Mouse (Mus musculus): ENCODE data around the gene Slc25a38. TPM values are rescaled to one million over a fixed set of nuclear protein-coding genes. Genes with fewer than 3 reads are reported as not detected.

Slc25a38 gene
- polyA plus RNA-seq, 1 experiment from 2014 or later = 48.6 TPM

DNA sequence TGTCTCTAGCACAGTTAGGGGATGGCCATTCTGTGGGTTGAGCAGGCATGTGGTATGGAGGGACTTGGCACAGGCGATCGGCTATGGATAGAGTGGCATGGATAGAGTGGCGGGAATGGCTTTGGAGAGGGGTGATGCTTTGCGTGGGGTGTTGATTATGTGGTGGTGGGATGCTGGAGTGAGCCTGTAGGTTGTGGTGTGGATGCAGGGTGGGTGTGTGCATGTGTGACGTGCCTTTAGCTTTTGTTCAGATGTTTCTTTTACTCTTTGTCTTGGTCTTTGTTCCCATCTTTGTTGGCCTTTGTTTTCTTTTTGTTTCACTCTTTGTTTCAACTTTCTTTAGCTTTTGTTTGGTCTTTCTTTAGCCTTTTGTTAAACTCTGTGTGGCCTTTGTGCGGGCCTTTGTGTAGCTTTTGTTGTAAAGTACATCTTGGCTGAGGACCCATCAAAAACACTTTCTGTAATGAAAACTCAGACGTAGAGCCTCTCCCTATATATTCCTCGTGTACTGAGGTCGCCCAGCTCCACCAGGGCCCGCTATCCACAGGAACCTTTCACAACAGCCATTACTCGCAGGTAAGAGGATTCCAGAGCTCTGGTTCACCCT, 39.2 kb downstream of the Slc25a38 start, which contains the start of gene Mobp:
Gene Mobp, plus strand, starts transcription at position 486 of the 607 bp plus-strand sequence.
- H3K4me1 ChIP-seq (ENCODE audit: control insufficient read depth, insufficient read depth, low read depth, low read length) = no peaks in the 10 kb centered on the region
- H3K27ac ChIP-seq (ENCODE audit: low read depth, low read length) = no peak within 1 kb of the TSS
- no peak for ATAC-seq
- WGBS = 33% methylated on average over 11 of the region's 11 CpGs
- no peak within 1 kb of the TSS for H3K4me3 ChIP-seq (ENCODE audit: low read length)
- H3K9me3 ChIP-seq (ENCODE audit: control insufficient read depth, low read length) = no peaks in the 10 kb centered on the region
- no peaks in the 10 kb centered on the region for H3K36me3 ChIP-seq (ENCODE audit: control insufficient read depth, insufficient read depth, low read length)
- no peak within 1 kb of the TSS for H3K4me2 ChIP-seq (ENCODE audit: low read length)
- no peak within 1 kb of the TSS for H3K9ac ChIP-seq (ENCODE audit: low read depth, low read length)
- H3K27me3 ChIP-seq (replicated peaks; ENCODE audit: control insufficient read depth, insufficient read depth, low read length) = no peaks in the 10 kb centered on the region

- no peak overlapping the region for H3K4me2 ChIP-seq (ENCODE audit: low read length)
- H3K27me3 ChIP-seq (replicated peaks; ENCODE audit: control insufficient read depth, insufficient read depth, low read length) = no peaks in the 10 kb centered on the region
- H3K4me3 ChIP-seq (ENCODE audit: low read length) = no peak overlapping the region
- 78% methylated on average over 5 of the region's 5 CpGs for WGBS
- H3K4me1 ChIP-seq (ENCODE audit: control insufficient read depth, insufficient read depth, low read depth, low read length) = no peaks in the 10 kb centered on the region
- no peaks in the 10 kb centered on the region for H3K36me3 ChIP-seq (ENCODE audit: control insufficient read depth, insufficient read depth, low read length)
- no peak overlapping the region for H3K9ac ChIP-seq (ENCODE audit: low read depth, low read length)
- no peak for ATAC-seq
- no peaks in the 10 kb centered on the region for H3K9me3 ChIP-seq (ENCODE audit: control insufficient read depth, low read length)
- H3K27ac ChIP-seq (ENCODE audit: low read depth, low read length) = no peak overlapping the region
Measured at GRCm38 (mm10) chr9:120151152-120151551, 41.0 kb downstream of the Slc25a38 start.

DNA sequence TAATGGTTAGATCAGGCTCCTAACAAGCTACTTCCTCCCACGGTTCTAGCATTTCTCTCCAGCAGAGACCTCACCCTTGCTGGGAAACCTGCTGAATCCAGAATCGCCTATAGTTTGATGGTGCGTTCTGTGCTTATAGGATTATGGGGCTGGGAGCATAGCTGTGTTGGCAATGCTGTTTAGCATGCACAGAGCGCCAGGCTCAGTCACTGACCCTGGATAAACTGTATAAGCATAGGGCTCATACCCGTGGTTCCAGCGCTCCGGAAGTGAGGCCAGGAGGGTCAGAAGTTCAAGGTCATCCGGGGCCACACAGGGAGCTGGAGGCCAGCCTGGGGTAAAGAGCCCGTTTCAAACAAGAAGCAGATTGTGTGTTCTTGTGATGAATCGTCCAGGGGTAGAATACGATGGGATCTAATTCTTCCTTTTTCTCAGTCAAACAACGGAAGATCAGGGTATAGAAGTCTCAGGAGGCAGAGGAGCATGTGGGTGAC, 41.8 kb downstream of the Slc25a38 start:
- WGBS = 77% methylated on average over 12 of the region's 12 CpGs
- ATAC-seq = no peak
- Histone ChIP-seq H3K4me3 (ENCODE audit: low read length) (no peak overlapping the region), H3K4me2 (ENCODE audit: low read length) (no peak overlapping the region), H3K36me3 (ENCODE audit: control insufficient read depth, insufficient read depth, low read length) (no peaks in the 10 kb centered on the region), H3K27me3 (replicated peaks; ENCODE audit: control insufficient read depth, insufficient read depth, low read length) (no peaks in the 10 kb centered on the region), H3K9me3 (ENCODE audit: control insufficient read depth, low read length) (no peaks in the 10 kb centered on the region), H3K4me1 (ENCODE audit: control insufficient read depth, insufficient read depth, low read depth, low read length) (no peaks in the 10 kb centered on the region), H3K27ac (ENCODE audit: low read depth, low read length) (no peak overlapping the region), H3K9ac (ENCODE audit: low read depth, low read length) (no peak overlapping the region)

DNA sequence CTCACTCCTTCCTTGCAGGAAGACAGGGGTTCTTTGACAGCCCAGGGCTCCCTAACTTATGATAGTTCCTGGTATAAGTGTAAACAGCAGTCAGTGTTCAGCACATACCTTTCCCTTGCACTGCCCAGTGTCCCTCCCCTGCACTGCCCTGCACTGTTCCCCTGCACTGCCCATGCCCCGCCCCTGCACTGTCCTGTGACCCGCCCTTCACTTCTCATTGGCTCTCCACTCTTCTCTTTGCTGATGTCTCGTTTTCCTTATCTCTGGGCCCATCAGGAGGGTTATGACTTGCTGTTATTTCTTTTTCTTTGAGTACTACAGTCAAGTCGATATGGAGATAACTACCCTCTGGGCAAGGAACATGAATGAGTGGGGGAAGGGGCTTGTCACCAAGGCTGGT, 47.9 kb downstream of the Slc25a38 start:
- H3K36me3 ChIP-seq (ENCODE audit: control insufficient read depth, insufficient read depth, low read length) = no peaks in the 10 kb centered on the region
- H3K9ac ChIP-seq (ENCODE audit: low read depth, low read length) = no peak overlapping the region
- H3K27me3 ChIP-seq (replicated peaks; ENCODE audit: control insufficient read depth, insufficient read depth, low read length) = no peaks in the 10 kb centered on the region
- H3K4me3 ChIP-seq (ENCODE audit: low read length) = no peak overlapping the region
- 0 out of 2 replicates have a peak, but pooled peaks cover 4% of the 10 kb centered on the region for H3K4me1 ChIP-seq (ENCODE audit: control insufficient read depth, insufficient read depth, low read depth, low read length)
- H3K27ac ChIP-seq (ENCODE audit: low read depth, low read length) = no peak overlapping the region
- no peaks in the 10 kb centered on the region for H3K9me3 ChIP-seq (ENCODE audit: control insufficient read depth, low read length)
- WGBS = 44% methylated on average over 4 of the region's 4 CpGs
- no peak overlapping the region for H3K4me2 ChIP-seq (ENCODE audit: low read length)
- no peak for ATAC-seq

- WGBS = 82% methylated on average over 16 of the region's 16 CpGs
Measured at GRCm38 (mm10) chr9:120163862-120164261, 53.7 kb downstream of the Slc25a38 start.

DNA sequence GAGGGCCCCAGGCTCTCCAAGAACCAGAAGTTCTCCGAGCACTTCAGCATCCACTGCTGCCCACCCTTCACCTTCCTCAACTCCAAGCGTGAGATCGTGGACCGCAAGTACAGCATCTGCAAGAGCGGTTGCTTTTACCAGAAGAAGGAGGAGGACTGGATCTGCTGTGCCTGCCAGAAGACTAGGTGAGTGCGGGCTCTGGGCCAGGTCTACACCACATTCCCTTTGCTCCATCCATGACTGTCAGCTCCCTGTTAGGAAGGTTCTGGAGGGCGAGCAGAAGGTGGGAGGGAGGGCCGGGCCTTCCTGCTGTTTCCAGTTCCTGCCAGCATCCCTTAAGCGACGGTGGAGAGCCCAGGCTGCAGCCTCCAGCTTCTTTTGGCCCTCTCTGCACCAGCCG, 57.7 kb downstream of the Slc25a38 start:
- Histone ChIP-seq H3K27me3 (replicated peaks; ENCODE audit: control insufficient read depth, insufficient read depth, low read length) (no peaks in the 10 kb centered on the region), H3K27ac (ENCODE audit: low read depth, low read length) (no peak overlapping the region), H3K9me3 (ENCODE audit: control insufficient read depth, low read length) (no peaks in the 10 kb centered on the region), H3K4me1 (ENCODE audit: control insufficient read depth, insufficient read depth, low read depth, low read length) (no peaks in the 10 kb centered on the region), H3K4me3 (ENCODE audit: low read length) (no peak overlapping the region), H3K36me3 (ENCODE audit: control insufficient read depth, insufficient read depth, low read length) (no peaks in the 10 kb centered on the region), H3K4me2 (ENCODE audit: low read length) (no peak overlapping the region), H3K9ac (ENCODE audit: low read depth, low read length) (no peak overlapping the region)
- WGBS = 68% methylated on average over 10 of the region's 11 CpGs
- no peak for ATAC-seq

More at GRCm38 (mm10) chr9:120163862-120164261, 53.7 kb downstream of the Slc25a38 start:
- H3K4me2 ChIP-seq (ENCODE audit: low read length) = no peak overlapping the region
- H3K27ac ChIP-seq (ENCODE audit: low read depth, low read length) = no peak overlapping the region
- no peaks in the 10 kb centered on the region for H3K9me3 ChIP-seq (ENCODE audit: control insufficient read depth, low read length)
- no peak for ATAC-seq
- no peaks in the 10 kb centered on the region for H3K36me3 ChIP-seq (ENCODE audit: control insufficient read depth, insufficient read depth, low read length)
- no peak overlapping the region for H3K9ac ChIP-seq (ENCODE audit: low read depth, low read length)
- no peaks in the 10 kb centered on the region for H3K27me3 ChIP-seq (replicated peaks; ENCODE audit: control insufficient read depth, insufficient read depth, low read length)
- no peaks in the 10 kb centered on the region for H3K4me1 ChIP-seq (ENCODE audit: control insufficient read depth, insufficient read depth, low read depth, low read length)
- H3K4me3 ChIP-seq (ENCODE audit: low read length) = no peak overlapping the region

- Histone ChIP-seq H3K9ac (ENCODE audit: low read depth, low read length) (no peak overlapping the region), H3K36me3 (ENCODE audit: control insufficient read depth, insufficient read depth, low read length) (no peaks in the 10 kb centered on the region), H3K4me3 (ENCODE audit: low read length) (no peak overlapping the region), H3K27me3 (replicated peaks; ENCODE audit: control insufficient read depth, insufficient read depth, low read length) (no peaks in the 10 kb centered on the region), H3K4me2 (ENCODE audit: low read length) (no peak overlapping the region), H3K9me3 (ENCODE audit: control insufficient read depth, low read length) (no peaks in the 10 kb centered on the region), H3K27ac (ENCODE audit: low read depth, low read length) (no peak overlapping the region), H3K4me1 (ENCODE audit: control insufficient read depth, insufficient read depth, low read depth, low read length) (no peaks in the 10 kb centered on the region)
- WGBS = 41% methylated on average over 5 of the region's 5 CpGs
- ATAC-seq = no peak
Measured at GRCm38 (mm10) chr9:120171295-120171694, 61.1 kb downstream of the Slc25a38 start.

Other genes starting within 250 kb of the Slc25a38 start
- gene Wdr48, start 215.5 kb upstream of the Slc25a38 start, polyA plus RNA-seq (2015; fragmentation: Nextera tagmentation; extraction: Ambion mirVana) = 59.2 and 64.6 TPM in 2 replicates
- 33.1 and 36.0 TPM in 2 replicates for gene Gorasp1, start 172.8 kb upstream of the Slc25a38 start, polyA plus RNA-seq (2015; fragmentation: Nextera tagmentation; extraction: Ambion mirVana)
- 1.1 and 1.4 TPM in 2 replicates for gene Ttc21a, start 172.8 kb upstream of the Slc25a38 start, polyA plus RNA-seq (2015; fragmentation: Nextera tagmentation; extraction: Ambion mirVana)
- 1.8 and 2.7 TPM in 2 replicates for gene Csrnp1, start 125.7 kb upstream of the Slc25a38 start, polyA plus RNA-seq (2015; fragmentation: Nextera tagmentation; extraction: Ambion mirVana)
- gene Xirp1, start 86.8 kb upstream of the Slc25a38 start, polyA plus RNA-seq (2015; fragmentation: Nextera tagmentation; extraction: Ambion mirVana) = 0.35 TPM in 1 of 2 replicates, not detected in the other
- gene Cx3cr1, start 40.5 kb upstream of the Slc25a38 start, polyA plus RNA-seq (2015; fragmentation: Nextera tagmentation; extraction: Ambion mirVana) = 10.0 and 10.3 TPM in 2 replicates
- gene Ccr8, start 18.3 kb upstream of the Slc25a38 start, polyA plus RNA-seq (2015; fragmentation: Nextera tagmentation; extraction: Ambion mirVana) = not detected in 2 replicates
- 939 and 943 TPM in 2 replicates for gene Rpsa, start 17.3 kb downstream of the Slc25a38 start, polyA plus RNA-seq (2015; fragmentation: Nextera tagmentation; extraction: Ambion mirVana)
- gene Mobp, start 39.3 kb downstream of the Slc25a38 start, polyA plus RNA-seq (2015; fragmentation: Nextera tagmentation; extraction: Ambion mirVana) = 0.20 and 0.21 TPM in 2 replicates
- 7.3 and 8.1 TPM in 2 replicates for gene Myrip, start 191.1 kb downstream of the Slc25a38 start, polyA plus RNA-seq (2015; fragmentation: Nextera tagmentation; extraction: Ambion mirVana)

Data from hindbrain, embryonic 16.5 days (tissue).